Mouse (Mus musculus): Measurements from ENCODE around the gene Tmem236.

GRCm38 (mm10) chr2:14244668-14245067 lies 70.3 kb downstream of the Tmem236 start:
- TF ChIP-seq EP300 (IDR thresholded peaks at IDR 0.05): no peak
- no peak for TF ChIP-seq CTCF (IDR thresholded peaks at IDR 0.05)
